7 mouse cellular contexts compared by ENCODE assay signal in the genomic region with DNA sequence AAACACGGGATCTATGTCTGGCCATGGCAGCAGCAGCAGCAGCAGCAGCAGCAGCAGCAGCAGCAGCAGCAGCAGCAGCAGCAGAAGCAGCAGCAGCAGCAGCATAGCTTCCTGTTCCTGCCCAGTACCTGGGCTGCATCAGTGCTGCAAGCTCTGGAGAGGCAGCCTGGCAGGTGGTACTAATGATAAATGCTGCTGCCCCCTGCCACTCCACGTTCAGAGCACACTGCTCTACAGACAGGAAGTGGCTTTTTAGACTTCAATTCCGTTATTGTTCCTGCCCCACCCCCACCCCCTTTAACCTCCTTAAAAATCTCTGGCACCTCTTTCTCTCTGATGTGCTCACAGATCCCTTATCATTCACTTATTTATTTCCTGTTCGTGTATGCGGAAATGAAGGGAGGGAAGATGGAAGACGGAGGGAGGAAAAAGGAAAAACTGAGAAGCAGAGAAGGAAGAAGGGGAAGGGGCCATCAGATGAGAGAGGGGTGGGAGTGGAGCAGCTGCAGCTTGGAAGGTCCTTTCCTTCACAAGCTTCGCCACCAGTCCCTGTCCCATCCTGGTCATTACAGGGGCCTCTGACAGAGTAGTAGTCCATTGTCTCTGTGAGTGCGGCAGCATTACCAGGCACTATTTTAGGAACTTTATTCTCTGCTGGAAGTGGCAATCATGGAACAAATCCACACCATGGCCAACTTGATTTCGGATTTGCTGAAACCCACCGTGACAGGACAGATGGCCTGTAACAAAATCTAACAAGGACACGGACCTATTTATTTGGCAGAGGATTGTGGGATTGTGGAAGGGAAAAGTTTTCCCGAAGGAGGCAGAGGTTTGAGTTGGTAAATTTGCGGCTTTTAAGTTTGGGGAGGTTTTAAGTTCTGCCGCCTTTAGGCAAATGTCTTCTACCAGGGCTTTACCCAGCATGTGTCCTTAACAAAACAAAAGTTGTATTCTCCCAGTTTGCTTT. TPM values are rescaled to one million over a fixed set of nuclear protein-coding genes. Genes with fewer than 3 reads are reported as not detected.
DNase-seq lines count a peak whose midpoint lies in the region; ATAC-seq lines count a peak whose summit lies in the region.

No protein-coding gene starts in this region.

- peak overlapping the region; percentile 50 for H3K27ac ChIP-seq in hindbrain, embryonic 10.5 days
- H3K27ac ChIP-seq in midbrain, embryonic 12.5 days (replicated peaks), result peak overlapping the region; percentile 6; the same call in 1 of the 2 replicates

- ATAC-seq in midbrain, embryonic 12.5 days (ENCODE audit: low FRiP score, low read depth), result peak; percentile 65

- peak overlapping the region; percentile 25 for H3K4me2 ChIP-seq in midbrain, embryonic 12.5 days (replicated peaks)

- peak; percentile 3 for DNase-seq in right cerebral cortex, postnatal 25 days
- no peak for DNase-seq in right cerebral cortex, postnatal 36 days (ENCODE audit: low spot score in 2 of 2)
- DNase-seq in hindbrain, embryonic 10.5 days (ENCODE audit: low spot score), result peak; percentile 20
- DNase-seq in adrenal gland, adult 8-10 months, result no peak
- DNase-seq in adrenal gland, adult 2 months, result no peak
- no peak for DNase-seq in kidney, postnatal 25 days

- peaks cover 21% of the 10 kb centered on the region for H3K27me3 ChIP-seq in hindbrain, embryonic 10.5 days (ENCODE audit: insufficient read depth, poor library complexity, severe bottlenecking)
- H3K27me3 ChIP-seq in midbrain, embryonic 12.5 days, result peaks cover 26% of the 10 kb centered on the region

- no peaks in the 10 kb centered on the region for H3K36me3 ChIP-seq in hindbrain, embryonic 10.5 days
- H3K36me3 ChIP-seq in midbrain, embryonic 12.5 days, result no peaks in the 10 kb centered on the region

- H3K9ac ChIP-seq in midbrain, embryonic 12.5 days (replicated peaks), result no peak overlapping the region

- H3K9me3 ChIP-seq in hindbrain, embryonic 10.5 days, result no peaks in the 10 kb centered on the region
- H3K9me3 ChIP-seq in midbrain, embryonic 12.5 days, result no peaks in the 10 kb centered on the region

- H3K4me3 ChIP-seq in hindbrain, embryonic 10.5 days, result peak overlapping the region; percentile 18
- H3K4me3 ChIP-seq in midbrain, embryonic 12.5 days, result no peak overlapping the region

- 13% methylated on average over 14 of the region's 14 CpGs for WGBS in hindbrain, embryonic 10.5 days
- 16% methylated on average over 14 of the region's 14 CpGs for WGBS in midbrain, embryonic 12.5 days

- H3K4me1 ChIP-seq in hindbrain, embryonic 10.5 days (replicated peaks), result peaks cover 28% of the 10 kb centered on the region
- H3K4me1 ChIP-seq in midbrain, embryonic 12.5 days, result peaks cover 25% of the 10 kb centered on the region

RNA-seq across cellular contexts. Expression of gene Arpp21, which starts 49.1 kb away (rescaled TPM):
- polyA plus RNA-seq in hindbrain, embryonic 10.5 days (2016; fragmentation: Nextera tagmentation; extraction: Ambion mirVana), result 2.0 and 2.5 TPM in 2 replicates
- 8.6 and 10.1 TPM in 2 replicates for polyA plus RNA-seq in midbrain, embryonic 12.5 days (2016; fragmentation: Nextera tagmentation; extraction: Ambion mirVana)
- total RNA-seq in adrenal gland, adult 8-10 months (2022), result 1 to 10 TPM in 1 of 4 experiments, under 1 TPM in 3; 0.20 to 1.0 (median 0.58) TPM
- total RNA-seq in adrenal gland, adult 2 months (2021), result under 1 TPM in 1 of 2 experiments, not detected in 1; 0.41 TPM
- polyA plus RNA-seq in adrenal gland, adult 2 months (2012; rRNA removed), result 0.06 and 0.10 TPM in 2 replicates

Comparison
In these comparisons a context has a peak if more than half of its experiments do, and no peak if none do; other contexts are left out.
1. DNase-seq: peak in right cerebral cortex, postnatal 25 days (single experiment) and hindbrain, embryonic 10.5 days (single experiment); none in right cerebral cortex, postnatal 36 days (0 of 2), adrenal gland, adult 8-10 months (single experiment), adrenal gland, adult 2 months (single experiment) and kidney, postnatal 25 days (0 of 2).